Mouse (Mus musculus) mouse embryonic stem cell (cell line): Measurements from ENCODE around the gene Minos1.

Experiments
- in situ Hi-C, 2 experiments: fragments of 300-500 bp; cut with MboI; formaldehyde crosslinking; loops; 1 replicate in 1 of 2; 3 replicates in 1 of 2; pipeline ENCODE4 v1.14.3; 2019 to 2020; ENCODE audit warnings: low sequenced_read_pairs in 2 of 2, low pct_unique_long_range_greater_than_20kb in 1 of 2, mixed read lengths in 1 of 2; ENCODE audit not compliant: unreplicated experiment in 1 of 2

Minos1 gene

GRCm38 (mm10) chr4:139130701-139131549 is at the start of gene Minos1:
Minos1 (minus strand) TSS chr4:139131113.
- in situ Hi-C loops, result no loop called here

GRCm38 (mm10) chr4:139179731-139180625 is 49.1 kb upstream of the Minos1 start:
- in situ Hi-C loops, result no loop called here

- in situ Hi-C loops, result no loop called here
These were observed 48.3 kb upstream of the Minos1 start for GRCm38 (mm10) chr4:139179218-139179617.

GRCm38 (mm10) chr4:139178377-139178776 is 47.5 kb upstream of the Minos1 start:
- in situ Hi-C loops, result no loop called here

- in situ Hi-C loops, result no loop called here
These were observed 47.0 kb upstream of the Minos1 start for GRCm38 (mm10) chr4:139177921-139178320.

GRCm38 (mm10) chr4:139176023-139176422 is 45.1 kb upstream of the Minos1 start:
- in situ Hi-C loops, result no loop called here

- in situ Hi-C loops, result no loop called here
These were observed 44.4 kb upstream of the Minos1 start for GRCm38 (mm10) chr4:139175061-139175971.

GRCm38 (mm10) chr4:139169748-139170279 is 38.9 kb upstream of the Minos1 start:
- in situ Hi-C loops, result loop anchor here in 1 of 2 experiments (25.0 kb wide), 1 partner anchor 792 kb away; the partner anchor contains the start of gene Klhdc7a

- in situ Hi-C loops, result loop anchor here in 1 of 2 experiments (25.0 kb wide), 1 partner anchor 793 kb away; the partner anchor contains the start of gene Klhdc7a
These were observed 38.3 kb upstream of the Minos1 start for GRCm38 (mm10) chr4:139168985-139169747.

- in situ Hi-C loops, result loop anchor here in 1 of 2 experiments (25.0 kb wide), 1 partner anchor 795 kb away; the partner anchor contains the start of gene Klhdc7a
These were observed 36.2 kb upstream of the Minos1 start for GRCm38 (mm10) chr4:139167107-139167506.

- in situ Hi-C loops, result loop anchor here in 1 of 2 experiments (25.0 kb wide), 1 partner anchor 796 kb away; the partner anchor contains the start of gene Klhdc7a
These were observed 35.3 kb upstream of the Minos1 start for GRCm38 (mm10) chr4:139166244-139166643.

GRCm38 (mm10) chr4:139165259-139165658 is 34.3 kb upstream of the Minos1 start:
- in situ Hi-C loops, result loop anchor here in 1 of 2 experiments (25.0 kb wide), 1 partner anchor 797 kb away; the partner anchor contains the start of gene Klhdc7a

GRCm38 (mm10) chr4:139164082-139164481 is 33.2 kb upstream of the Minos1 start:
- in situ Hi-C loops, result loop anchor here in 1 of 2 experiments (25.0 kb wide), 1 partner anchor 798 kb away; the partner anchor contains the start of gene Klhdc7a

- in situ Hi-C loops, result loop anchor here in 1 of 2 experiments (25.0 kb wide), 1 partner anchor 801 kb away; the partner anchor contains the start of gene Klhdc7a
These were observed 30.2 kb upstream of the Minos1 start for GRCm38 (mm10) chr4:139161076-139161475.

GRCm38 (mm10) chr4:139158350-139158749 is 27.4 kb upstream of the Minos1 start:
- in situ Hi-C loops, result loop anchor here in 1 of 2 experiments (25.0 kb wide), 1 partner anchor 804 kb away; the partner anchor contains the start of gene Klhdc7a

GRCm38 (mm10) chr4:139156538-139156937 is 25.6 kb upstream of the Minos1 start:
- in situ Hi-C loops, result loop anchor here in 1 of 2 experiments (25.0 kb wide), 1 partner anchor 806 kb away; the partner anchor contains the start of gene Klhdc7a
